Mouse (Mus musculus) stomach, embryonic 14.5 days (tissue): ENCODE results near the gene Mc1r. TPM values are rescaled to one million over a fixed set of nuclear protein-coding genes. Genes with fewer than 3 reads are reported as not detected.
"Not testable (repeated sequence)": the region's sequence is repeated elsewhere in the genome, so short reads cannot be mapped to it uniquely, and the experiment has no call there.

Experiments used
- ATAC-seq: fragments of 200-750 bp; cut with Nextera tagmentation; 2 replicates; pipeline ENCODE4 v1.8.0; 2017; ENCODE audit warnings: low read depth, moderate TSS enrichment; ENCODE audit not compliant: insufficient number of reproducible peaks, insufficient read depth, low FRiP score
- H3K27ac ChIP-seq: fragments of 300-500 bp; sonication (generic); 2 replicates; pipeline ENCODE4 v1.5.1; 2014; ENCODE audit warnings: mild to moderate bottlenecking, low read length, moderate library complexity, mixed read lengths
- H3K27me3 ChIP-seq: fragments of 300-500 bp; sonication (generic); 2 replicates; pipeline ENCODE4 v1.6.1; 2014; ENCODE audit warnings: low read length, control low read depth, mixed read lengths; ENCODE audit not compliant: control insufficient read depth, insufficient read depth
- H3K36me3 ChIP-seq: fragments of 300-500 bp; sonication (generic); 2 replicates; pipeline ENCODE4 v1.6.1; 2014; ENCODE audit warnings: mild to moderate bottlenecking, control low read depth, low read length, moderate library complexity, mixed read lengths; ENCODE audit not compliant: control insufficient read depth, insufficient read depth
- H3K4me1 ChIP-seq: fragments of 300-500 bp; sonication (generic); 2 replicates; pipeline ENCODE4 v1.6.1; 2014; ENCODE audit warnings: low read length, control low read depth, mixed read lengths; ENCODE audit not compliant: control insufficient read depth, insufficient read depth
- H3K4me2 ChIP-seq: fragments of 300-500 bp; sonication (generic); replicated peaks from 2 replicates; pipeline ENCODE4 v1.6.1; 2014; ENCODE audit warnings: low read depth, low read length, control low read depth
- H3K4me3 ChIP-seq: fragments of 300-500 bp; sonication (generic); 2 replicates; pipeline ENCODE4 v1.5.1; 2014; ENCODE audit warnings: low read depth, low read length, control low read depth
- H3K9ac ChIP-seq: fragments of 300-500 bp; sonication (generic); replicated peaks from 2 replicates; pipeline ENCODE4 v1.6.1; 2014; ENCODE audit warnings: low read depth, mild to moderate bottlenecking, control low read depth, low read length, moderate library complexity, mixed read lengths
- H3K9me3 ChIP-seq: fragments of 300-500 bp; sonication (generic); 2 replicates; pipeline ENCODE4 v1.6.1; 2016; ENCODE audit warnings: low read depth, low read length, control low read depth; ENCODE audit not compliant: control insufficient read depth
- WGBS: fragments of 180-500 bp; shearing (Covaris S2); extraction: QIAGEN DNeasy Blood & Tissue Kit; methylation state at CpG from one replicate; pipeline ENCODE4 v1.1.7; 2014; 5-methylcytosine and 5-hydroxymethylcytosine counted together
- polyA plus RNA-seq: library from polyadenylated mRNA; unstranded; fragments of >200 nt; fragmentation: Nextera tagmentation; extraction: Ambion mirVana; gene quantifications from 2 replicates; pipeline ENCODE4 v1.2.1, GENCODE M21; 2014

Gene Mc1r
- polyA plus RNA-seq, 1 experiment from 2014 or later, result 0.10 TPM

DNA sequence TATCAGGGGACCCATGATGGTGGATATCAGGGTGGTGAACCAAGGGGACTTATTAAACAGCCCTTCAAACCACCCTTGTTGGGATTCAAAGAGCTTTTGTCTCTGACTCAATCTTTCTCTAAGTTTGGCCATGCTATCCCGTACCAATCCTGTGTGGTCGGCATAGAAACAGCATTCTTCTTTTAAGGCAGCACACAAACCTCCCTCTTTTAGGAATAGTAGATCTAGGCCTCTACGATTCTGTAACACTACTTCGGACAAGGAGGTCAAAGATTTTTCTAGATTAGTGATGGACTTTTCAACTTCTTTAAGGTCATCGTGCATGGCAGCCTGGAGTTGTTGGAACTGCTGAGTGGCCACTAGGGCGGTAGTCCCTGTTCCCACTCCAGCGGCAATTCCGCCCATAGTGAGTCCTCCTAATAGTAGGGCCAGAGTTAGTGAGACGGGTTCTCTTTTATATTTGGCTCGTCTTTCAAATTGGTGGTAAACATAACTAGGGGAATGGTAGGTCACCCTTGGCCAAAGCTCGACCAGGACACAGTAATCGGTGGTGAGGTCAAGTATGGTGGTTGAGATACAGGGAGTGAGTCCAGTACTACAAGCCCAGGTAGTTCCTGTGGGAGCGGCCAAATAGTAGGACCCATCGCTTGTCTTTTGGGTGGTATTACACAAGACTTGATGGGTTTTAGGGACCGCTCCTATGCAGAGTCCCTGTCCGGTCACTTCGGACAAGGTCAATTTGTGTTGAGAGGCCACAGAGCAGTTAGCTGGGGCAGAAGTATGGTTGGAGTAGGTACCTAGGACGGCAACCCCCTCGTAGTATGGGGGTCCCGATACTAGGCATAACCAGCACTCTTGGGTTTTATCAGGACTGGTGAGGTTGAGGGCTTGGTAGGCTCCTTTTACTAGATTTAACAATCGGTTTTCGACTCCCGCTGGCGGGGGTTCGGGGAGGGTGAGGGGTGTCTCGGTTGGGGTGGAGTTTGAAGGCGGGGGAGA lies 19.9 kb downstream of the Mc1r start:
- Histone ChIP-seq H3K4me2 (no peak overlapping the region), H3K27ac (no peak overlapping the region), H3K4me3 (no peak overlapping the region), H3K36me3 (no peaks in the 10 kb centered on the region), H3K4me1 (no peaks in the 10 kb centered on the region), H3K9me3 (peaks cover 37% of the 10 kb centered on the region), H3K27me3 (no peaks in the 10 kb centered on the region), H3K9ac (no peak overlapping the region)
- WGBS, result 97% methylated on average over 27 of the region's 27 CpGs
- no peak for ATAC-seq

DNA sequence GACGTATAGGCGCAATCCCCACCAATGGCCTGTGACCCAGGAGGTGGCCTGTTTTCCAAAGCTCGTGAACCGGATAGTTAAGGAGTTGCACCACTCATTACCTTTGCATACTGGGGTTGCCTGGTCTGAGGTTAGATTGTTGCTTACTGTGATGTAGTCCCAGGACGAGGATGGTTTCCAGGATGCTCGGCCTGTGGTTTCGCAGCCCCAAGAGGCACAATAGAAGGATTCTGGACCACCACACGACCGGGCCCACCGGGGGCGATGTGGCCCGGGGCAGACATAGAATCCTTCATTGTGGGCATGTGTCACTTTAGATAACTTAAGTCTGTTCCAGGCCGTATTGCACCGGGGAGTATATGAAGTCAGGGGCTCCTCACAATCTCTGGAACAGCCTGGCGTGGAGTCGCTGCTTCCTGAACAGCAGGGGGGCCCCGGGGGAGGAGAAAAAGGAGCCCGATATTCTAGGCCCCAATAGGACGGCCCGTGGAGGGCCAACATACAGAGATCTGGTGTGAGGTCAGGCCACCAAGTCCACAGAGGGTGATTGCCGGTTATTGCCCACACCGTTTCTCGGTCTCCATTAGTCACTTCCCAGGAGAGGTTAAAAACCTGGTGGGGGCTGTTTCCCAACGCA lies 20.9 kb downstream of the Mc1r start:
- Histone ChIP-seq H3K27me3 (no peaks in the 10 kb centered on the region), H3K4me2 (no peak overlapping the region), H3K9ac (no peak overlapping the region), H3K27ac (no peak overlapping the region), H3K4me3 (no peak overlapping the region), H3K4me1 (no peaks in the 10 kb centered on the region), H3K9me3 (peaks cover 45% of the 10 kb centered on the region), H3K36me3 (no peaks in the 10 kb centered on the region)
- WGBS, result 96% methylated on average over 24 of the region's 24 CpGs
- ATAC-seq, result no peak

DNA sequence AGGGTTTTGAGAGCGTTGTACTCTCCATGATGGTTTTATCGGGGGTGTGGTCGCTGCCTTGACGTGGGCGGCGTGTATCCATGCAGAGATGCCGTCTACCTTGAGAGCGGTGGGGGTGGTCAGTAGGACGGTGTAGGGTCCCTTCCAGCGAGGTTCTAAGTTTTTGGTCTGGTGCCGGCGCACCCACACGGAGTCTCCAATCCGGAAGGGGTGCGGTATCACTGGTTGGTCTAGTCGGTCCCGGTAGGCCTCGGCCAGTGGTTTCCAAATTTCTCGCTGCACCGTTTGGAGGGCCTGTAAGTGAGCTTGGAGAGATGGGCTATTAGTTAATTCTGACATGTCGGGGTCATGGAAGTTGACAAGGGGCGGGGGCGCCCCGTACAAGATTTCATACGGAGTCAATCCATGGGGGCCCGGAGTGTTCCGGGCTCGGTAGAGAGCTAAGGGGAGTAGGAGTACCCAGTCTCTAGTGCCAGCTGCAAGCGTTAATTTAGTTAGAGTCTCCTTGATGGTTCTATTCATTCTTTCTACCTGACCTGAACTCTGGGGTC lies 21.5 kb downstream of the Mc1r start:
- whole genome bisulfite sequencing, result 97% methylated on average over 29 of the region's 29 CpGs
- H3K4me1 ChIP-seq, result no peaks in the 10 kb centered on the region
- peaks cover 49% of the 10 kb centered on the region for H3K9me3 ChIP-seq

DNA sequence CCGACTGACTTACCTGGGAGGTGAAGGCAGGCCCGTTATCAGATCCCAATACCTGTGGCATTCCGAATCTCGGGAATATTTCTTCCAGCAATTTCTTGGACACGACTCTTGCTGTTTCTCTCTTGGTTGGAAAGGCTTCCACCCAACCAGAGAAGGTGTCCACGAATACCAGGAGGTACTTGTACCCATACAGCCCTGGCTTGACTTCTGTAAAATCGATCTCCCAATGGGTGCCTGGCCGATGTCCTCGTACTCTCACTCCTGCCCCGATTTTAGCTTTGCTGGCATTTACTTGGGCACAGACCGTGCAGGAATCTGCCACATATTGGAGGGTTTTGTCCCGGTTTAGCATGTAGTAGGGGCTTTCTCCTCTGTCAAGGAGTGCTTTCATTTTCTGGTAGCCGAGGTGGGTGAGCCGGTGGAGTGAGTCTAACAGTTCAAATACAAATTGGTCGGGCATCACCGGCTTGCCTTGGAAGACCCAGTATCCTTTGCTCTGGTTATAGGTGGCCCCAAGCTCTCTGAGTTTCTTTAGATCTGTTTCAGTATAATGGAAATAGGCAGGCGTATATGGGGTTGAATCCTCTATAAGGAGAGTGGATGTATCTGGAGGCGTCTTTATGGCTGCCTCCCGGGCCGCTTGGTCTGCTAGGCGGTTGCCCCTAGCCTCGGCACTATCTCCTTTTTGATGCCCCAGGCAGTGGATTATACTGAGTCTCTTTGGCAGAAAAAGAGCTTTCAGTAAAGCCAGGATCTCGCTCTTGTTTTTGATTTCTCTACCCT lies 22.2 kb downstream of the Mc1r start:
- no peak overlapping the region for H3K4me3 ChIP-seq
- H3K4me2 ChIP-seq, result no peak overlapping the region
- no peak overlapping the region for H3K27ac ChIP-seq
- ATAC-seq, result no peak
- no peak overlapping the region for H3K9ac ChIP-seq
- H3K9me3 ChIP-seq, result peaks cover 49% of the 10 kb centered on the region
- H3K36me3 ChIP-seq, result no peaks in the 10 kb centered on the region
- no peaks in the 10 kb centered on the region for H3K4me1 ChIP-seq
- 93% methylated on average over 23 of the region's 23 CpGs for WGBS
- H3K27me3 ChIP-seq, result no peaks in the 10 kb centered on the region

More for the DNA sequence above, 21.5 kb downstream of the Mc1r start:
- Histone ChIP-seq H3K36me3 (no peaks in the 10 kb centered on the region), H3K27ac (no peak overlapping the region), H3K9ac (no peak overlapping the region), H3K4me3 (no peak overlapping the region), H3K27me3 (no peaks in the 10 kb centered on the region), H3K4me2 (no peak overlapping the region)
- no peak for ATAC-seq

DNA sequence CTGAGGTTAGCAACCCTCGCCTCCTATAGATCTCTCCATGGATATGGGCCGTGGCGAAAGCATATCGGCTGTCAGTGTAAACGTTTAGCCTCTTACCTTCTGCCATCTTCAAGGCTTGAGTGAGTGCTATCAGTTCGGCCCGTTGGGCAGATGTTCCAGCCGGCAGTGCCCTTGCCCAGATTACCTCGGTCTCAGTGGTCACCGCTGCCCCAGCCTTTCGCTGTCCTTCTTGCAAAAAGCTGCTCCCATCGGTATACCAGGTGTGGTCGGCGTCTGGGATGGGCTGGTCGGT lies 22.8 kb downstream of the Mc1r start:
- H3K9ac ChIP-seq, H3K4me3 ChIP-seq, H3K27me3 ChIP-seq, ATAC-seq, H3K4me1 ChIP-seq, H3K36me3 ChIP-seq, H3K4me2 ChIP-seq, H3K27ac ChIP-seq: not testable (repeated sequence)
- 97% methylated on average over 13 of the region's 15 CpGs for WGBS
- peaks cover 53% of the 10 kb centered on the region for H3K9me3 ChIP-seq

DNA sequence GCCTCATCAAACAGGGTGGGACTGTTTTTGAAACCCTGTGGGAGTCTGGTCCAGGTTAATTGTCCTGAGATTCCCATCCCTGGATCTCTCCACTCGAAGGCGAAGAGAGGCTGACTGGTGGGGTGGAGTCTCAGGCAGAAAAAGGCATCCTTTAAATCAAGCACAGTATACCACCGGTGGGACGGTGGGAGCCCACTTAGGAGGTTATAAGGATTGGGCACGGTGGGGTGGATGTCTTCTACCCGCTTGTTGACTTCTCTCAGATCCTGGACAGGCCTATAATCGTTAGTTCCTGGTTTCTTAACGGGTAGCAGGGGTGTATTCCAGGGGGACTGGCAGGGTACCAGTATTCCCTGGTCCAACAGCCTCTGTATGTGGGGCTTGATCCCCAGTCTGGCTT lies 24.0 kb downstream of the Mc1r start:
- not testable (repeated sequence) for H3K4me1 ChIP-seq, H3K4me2 ChIP-seq, H3K4me3 ChIP-seq, H3K9ac ChIP-seq, H3K27me3 ChIP-seq, H3K27ac ChIP-seq, ATAC-seq, H3K36me3 ChIP-seq
- WGBS, result 95% methylated on average over 8 of the region's 8 CpGs
- H3K9me3 ChIP-seq, result peaks cover 53% of the 10 kb centered on the region

DNA sequence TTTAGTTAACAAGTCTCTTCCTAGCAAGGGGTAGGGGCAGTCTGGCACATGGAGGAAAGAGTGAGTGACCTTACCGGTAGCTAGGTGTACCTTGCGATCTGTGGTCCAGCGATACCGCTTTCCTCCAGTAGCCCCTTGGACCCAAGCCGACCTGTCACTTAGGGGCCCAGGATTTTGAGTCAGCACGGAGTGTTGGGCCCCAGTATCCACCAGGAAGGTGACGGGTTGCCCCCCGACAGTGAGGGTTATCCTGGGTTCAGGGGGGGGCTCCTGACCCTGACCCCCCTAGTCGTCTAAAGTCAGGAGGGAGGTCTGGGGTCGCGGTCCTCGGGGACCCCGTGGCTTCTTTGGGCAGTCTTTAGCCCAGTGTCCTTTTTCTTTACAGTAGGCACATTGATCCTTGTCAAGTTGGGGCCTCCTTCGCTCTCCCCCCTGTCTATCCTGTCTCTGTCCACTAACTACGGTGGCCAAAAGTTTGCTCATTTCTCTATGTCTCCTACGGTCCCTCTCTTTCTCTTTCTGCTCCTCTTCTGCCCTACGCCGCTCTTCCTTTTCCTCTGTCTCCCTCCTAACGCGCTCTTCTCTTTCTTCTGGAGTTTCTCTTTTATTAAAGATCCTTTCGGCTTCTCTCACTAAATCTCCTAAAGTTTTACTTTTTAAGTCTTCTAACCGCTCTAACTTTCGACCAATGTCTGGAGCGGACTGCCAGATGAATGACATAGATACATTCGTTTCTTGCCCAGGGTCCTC lies 24.9 kb downstream of the Mc1r start:
- ATAC-seq, result no peak
- H3K9me3 ChIP-seq, result peaks cover 47% of the 10 kb centered on the region
- no peak overlapping the region for H3K4me3 ChIP-seq
- H3K36me3 ChIP-seq, result no peaks in the 10 kb centered on the region
- H3K9ac ChIP-seq, result no peak overlapping the region
- no peak overlapping the region for H3K27ac ChIP-seq
- no peaks in the 10 kb centered on the region for H3K4me1 ChIP-seq
- no peaks in the 10 kb centered on the region for H3K27me3 ChIP-seq
- 94% methylated on average over 25 of the region's 25 CpGs for WGBS
- no peak overlapping the region for H3K4me2 ChIP-seq

DNA sequence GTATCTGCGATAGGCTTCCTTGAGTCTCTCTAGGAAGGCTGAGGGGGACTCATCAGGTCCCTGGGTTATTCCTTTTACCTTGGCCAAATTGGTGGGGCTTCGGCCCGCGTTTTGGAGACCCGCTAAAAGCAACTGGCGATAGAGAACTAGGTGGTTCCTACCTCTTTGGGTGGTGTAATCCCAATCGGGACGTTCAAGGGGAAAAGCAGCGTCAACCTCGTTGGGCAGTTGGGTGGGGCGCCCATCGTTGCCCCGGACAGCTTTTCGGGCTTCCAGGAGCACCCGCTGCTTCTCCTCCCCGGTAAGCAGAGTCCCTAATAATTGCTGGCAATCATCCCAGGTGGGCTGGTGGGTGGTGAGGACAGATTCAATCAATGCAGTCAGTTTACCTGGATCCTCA lies 25.5 kb downstream of the Mc1r start:
- H3K9me3 ChIP-seq, result peaks cover 41% of the 10 kb centered on the region
- H3K4me2 ChIP-seq, result no peak overlapping the region
- H3K36me3 ChIP-seq, result no peaks in the 10 kb centered on the region
- H3K9ac ChIP-seq, result no peak overlapping the region
- 95% methylated on average over 16 of the region's 16 CpGs for WGBS
- ATAC-seq, result no peak
- H3K4me3 ChIP-seq, result no peak overlapping the region
- no peak overlapping the region for H3K27ac ChIP-seq
- no peaks in the 10 kb centered on the region for H3K4me1 ChIP-seq
- no peaks in the 10 kb centered on the region for H3K27me3 ChIP-seq
